16 mouse cellular contexts compared by ENCODE assay signal in the genomic region with DNA sequence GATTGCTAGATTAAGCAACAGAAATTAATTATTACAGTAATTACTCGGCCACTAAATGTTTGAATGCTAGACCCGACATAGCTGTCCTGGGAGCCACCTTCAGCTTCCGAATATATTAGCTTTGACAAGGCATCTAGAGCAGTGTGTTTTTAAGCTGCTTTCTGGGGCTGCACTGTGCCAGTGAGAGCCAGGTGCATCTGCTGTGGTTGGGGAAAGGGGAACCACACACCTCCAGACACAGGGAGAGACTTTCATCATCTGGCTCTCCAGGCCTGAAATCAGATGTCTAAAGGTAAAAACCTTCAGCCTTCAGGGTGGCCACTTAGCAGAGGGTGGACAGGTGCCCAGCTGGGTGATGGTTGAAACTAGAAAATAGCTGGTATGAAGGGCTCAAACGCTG.
"Had no signal": no experiment of that assay in that cellular context is flagged by ENCODE, and none has a peak within 500 bp of the region (broad histone marks: within the 10 kb centered on the region; RNA-seq: fewer than 3 reads in every experiment).

No protein-coding gene starts in this region.

- ATAC-seq: liver, postnatal 0 days; lung, postnatal 0 days; midbrain, embryonic 15.5 days had no signal

- DNase-seq: liver, embryonic 13.5 days; liver, postnatal 0 days; lung, adult 2 months; lung, postnatal 14 days; lung, postnatal 36 days; right cerebral cortex, postnatal 14 days; thymus, adult 18-20 months; thymus, postnatal 25 days had no signal

- H3K9me3 ChIP-seq: liver, embryonic 13.5 days; liver, embryonic 15.5 days; lung, embryonic 15.5 days; megakaryocyte, embryonic 14.5 days; midbrain, embryonic 12.5 days; midbrain, embryonic 15.5 days; neural tube, embryonic 12.5 days had no signal

- H3K27ac ChIP-seq: liver, embryonic 13.5 days; liver, embryonic 15.5 days; lung, embryonic 15.5 days; macrophage; midbrain, embryonic 12.5 days; midbrain, embryonic 15.5 days; neural tube, embryonic 12.5 days had no signal

- H3K9ac ChIP-seq: liver, embryonic 13.5 days; liver, embryonic 15.5 days; liver, postnatal 0 days; lung, embryonic 15.5 days; midbrain, embryonic 12.5 days; midbrain, embryonic 15.5 days; neural tube, embryonic 12.5 days had no signal

- H3K36me3 ChIP-seq: liver, embryonic 13.5 days; liver, embryonic 15.5 days; lung, embryonic 15.5 days; midbrain, embryonic 12.5 days; midbrain, embryonic 15.5 days; neural tube, embryonic 12.5 days had no signal

- H3K4me3 ChIP-seq: liver, embryonic 13.5 days; liver, embryonic 15.5 days; lung, embryonic 15.5 days; megakaryocyte, embryonic 14.5 days; midbrain, embryonic 12.5 days; midbrain, embryonic 15.5 days; neural tube, embryonic 12.5 days had no signal

- H3K4me2 ChIP-seq: liver, embryonic 13.5 days; liver, embryonic 15.5 days; lung, embryonic 15.5 days; midbrain, embryonic 12.5 days; midbrain, embryonic 15.5 days; neural tube, embryonic 12.5 days had no signal

- H3K27me3 ChIP-seq: liver, embryonic 13.5 days; lung, embryonic 15.5 days; midbrain, embryonic 15.5 days; neural tube, embryonic 12.5 days had no signal

- H3K4me1 ChIP-seq: liver, embryonic 13.5 days; liver, embryonic 15.5 days; lung, embryonic 15.5 days had no signal
